Mouse (Mus musculus) heart, postnatal 0 days (tissue): ENCODE measurements around the gene Slain1. TPM values are rescaled to one million over a fixed set of nuclear protein-coding genes. Genes with fewer than 3 reads are reported as not detected.

Experiments
- ATAC-seq: fragments of 200-750 bp; cut with Nextera tagmentation; 2 replicates; pipeline ENCODE4 v1.8.0; 2017; ENCODE audit warnings: low read depth, moderate number of reproducible peaks, moderate library complexity; ENCODE audit not compliant: insufficient read depth
- DNase-seq: peaks from one replicate; pipeline ENCODE4 v3.0.0-alpha.2; 2016; ENCODE audit warnings: low spot score
- H3K27ac ChIP-seq: fragments of 300-500 bp; sonication (generic); 2 replicates; pipeline ENCODE4 v1.5.1; 2014; ENCODE audit warnings: low read depth, mild to moderate bottlenecking
- H3K27me3 ChIP-seq: fragments of 300-500 bp; sonication (generic); 2 replicates; pipeline ENCODE4 v1.6.1; 2014; ENCODE audit warnings: low read length, mixed read lengths; ENCODE audit not compliant: control insufficient read depth, insufficient read depth
- H3K36me3 ChIP-seq: fragments of 300-500 bp; sonication (generic); replicated peaks from 2 replicates; pipeline ENCODE4 v1.6.1; 2014; ENCODE audit warnings: low read length, mixed read lengths; ENCODE audit not compliant: control insufficient read depth, insufficient read depth
- H3K4me1 ChIP-seq: fragments of 300-500 bp; sonication (generic); 2 replicates; pipeline ENCODE4 v1.6.1; 2014; ENCODE audit warnings: antibody characterized with exemption; ENCODE audit not compliant: control insufficient read depth, insufficient read depth
- H3K4me2 ChIP-seq: fragments of 300-500 bp; sonication (generic); 2 replicates; pipeline ENCODE4 v1.6.1; 2014; ENCODE audit warnings: low read depth, mild to moderate bottlenecking, low read length, moderate library complexity
- H3K4me3 ChIP-seq: fragments of 300-500 bp; sonication (generic); 2 replicates; pipeline ENCODE4 v1.5.1; 2014; ENCODE audit warnings: low read depth, low read length
- H3K9ac ChIP-seq: fragments of 300-500 bp; sonication (generic); replicated peaks from 2 replicates; pipeline ENCODE4 v1.6.1; 2014; ENCODE audit warnings: low read depth, low read length, mixed read lengths
- H3K9me3 ChIP-seq: fragments of 300-500 bp; sonication (generic); replicated peaks from 2 replicates; pipeline ENCODE4 v1.6.1; 2016; ENCODE audit warnings: low read length; ENCODE audit not compliant: control insufficient read depth
- CTCF ChIP-seq: IDR thresholded peaks from 2 replicates; pipeline ENCODE4 v1.5.1; 2016; ENCODE audit warnings: antibody characterized with exemption, control low read depth, low read depth
- EP300 ChIP-seq: IDR thresholded peaks from 2 replicates; pipeline ENCODE4 v1.6.1; 2016; ENCODE audit warnings: antibody characterized with exemption, low read depth
- WGBS: fragments of 180-500 bp; shearing (Covaris S2); extraction: QIAGEN DNeasy Blood & Tissue Kit; methylation state at CpG from one replicate; pipeline ENCODE4 v1.1.7; 2014; 5-methylcytosine and 5-hydroxymethylcytosine counted together
- polyA plus RNA-seq: library from polyadenylated mRNA; unstranded; fragments of >200 nt; fragmentation: Nextera tagmentation; extraction: Ambion mirVana; gene quantifications from 2 replicates; pipeline ENCODE4 v1.2.1, GENCODE M21; 2015
- total RNA-seq: library from RNA; depleted of rRNA; stranded (reverse); fragments of >200 nt; gene quantifications from 2 replicates; pipeline ENCODE4 v1.2.3, GENCODE M21; 2014; ENCODE audit warnings: low replicate concordance

The Slain1 gene
- total and polyA plus RNA-seq, 2 experiments from 2014 or later = 0.16 TPM; not detected in 1

DNA sequence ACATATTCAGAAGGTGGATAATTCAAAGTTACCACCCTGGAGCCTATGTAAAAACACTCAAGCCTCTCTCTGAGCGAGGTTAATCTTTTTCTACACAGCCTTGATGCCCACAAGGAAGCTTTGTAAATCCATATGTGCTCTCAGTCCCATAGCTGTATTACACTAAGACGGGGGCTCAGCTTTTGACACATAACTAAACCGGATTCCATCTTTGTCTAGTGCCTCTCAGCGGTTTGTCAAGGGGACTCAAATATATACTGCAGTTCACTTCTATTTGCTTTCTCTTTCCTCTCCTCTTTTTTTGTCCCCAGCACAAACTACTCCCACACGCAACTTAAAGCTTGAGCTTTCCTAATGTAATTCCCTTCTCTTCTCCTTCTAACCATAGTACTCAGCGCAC lies 23.9 kb upstream of the Slain1 start:
- no peaks in the 10 kb centered on the region for H3K27me3 ChIP-seq
- DNase-seq (no peak), ATAC-seq (no peak)
- no peak overlapping the region for H3K4me3 ChIP-seq
- no peak overlapping the region for H3K9ac ChIP-seq
- H3K27ac ChIP-seq = no peak overlapping the region
- H3K36me3 ChIP-seq = no peaks in the 10 kb centered on the region
- H3K4me2 ChIP-seq = no peak overlapping the region
- H3K4me1 ChIP-seq = no peaks in the 10 kb centered on the region
- 78% methylated on average over 6 of the region's 6 CpGs for WGBS
- TF ChIP-seq CTCF = no peak
- no peak for TF ChIP-seq EP300
- no peaks in the 10 kb centered on the region for H3K9me3 ChIP-seq

DNA sequence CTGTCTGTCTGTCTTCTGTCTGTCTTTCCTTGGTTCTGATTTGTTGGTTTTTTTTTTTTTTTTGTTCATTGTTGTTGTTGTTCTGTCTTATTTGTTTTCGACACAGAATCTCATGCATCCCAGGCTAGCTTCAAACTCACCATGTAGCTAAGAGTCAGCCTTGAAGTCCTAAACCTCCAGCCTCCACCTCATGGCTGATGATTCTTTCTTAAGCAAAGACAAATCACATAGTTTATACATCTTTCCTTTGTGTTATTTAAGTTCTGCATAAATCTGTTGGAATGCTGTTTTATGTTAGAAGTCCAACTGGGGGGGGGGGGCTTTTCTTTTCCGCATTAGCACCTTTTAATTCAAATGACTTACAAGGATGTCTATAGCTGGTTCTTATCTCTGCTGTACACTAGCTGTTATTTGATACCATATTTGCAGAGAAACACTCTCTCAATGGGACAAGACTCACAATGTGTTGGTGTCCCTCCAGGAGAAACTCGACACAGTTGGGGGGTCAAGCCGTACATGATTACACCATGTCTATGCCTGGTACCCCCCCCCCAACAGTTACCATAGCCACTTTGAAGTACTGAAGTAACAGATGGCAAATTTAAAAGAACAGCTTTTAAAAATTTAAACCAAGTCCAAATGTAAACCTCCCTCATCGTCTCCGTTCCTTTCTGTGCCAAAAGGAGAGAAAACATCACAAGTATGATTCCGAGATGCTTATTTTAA lies 20.2 kb upstream of the Slain1 start:
- TF ChIP-seq EP300 (no peak), CTCF (no peak)
- Histone ChIP-seq H3K4me3 (no peak overlapping the region), H3K4me2 (no peak overlapping the region), H3K27ac (no peak overlapping the region), H3K9me3 (no peaks in the 10 kb centered on the region), H3K36me3 (no peaks in the 10 kb centered on the region), H3K27me3 (no peaks in the 10 kb centered on the region), H3K4me1 (no peaks in the 10 kb centered on the region), H3K9ac (no peak overlapping the region)
- ATAC-seq (no peak), DNase-seq (no peak)
- 83% methylated on average over 7 of the region's 7 CpGs for WGBS

DNA sequence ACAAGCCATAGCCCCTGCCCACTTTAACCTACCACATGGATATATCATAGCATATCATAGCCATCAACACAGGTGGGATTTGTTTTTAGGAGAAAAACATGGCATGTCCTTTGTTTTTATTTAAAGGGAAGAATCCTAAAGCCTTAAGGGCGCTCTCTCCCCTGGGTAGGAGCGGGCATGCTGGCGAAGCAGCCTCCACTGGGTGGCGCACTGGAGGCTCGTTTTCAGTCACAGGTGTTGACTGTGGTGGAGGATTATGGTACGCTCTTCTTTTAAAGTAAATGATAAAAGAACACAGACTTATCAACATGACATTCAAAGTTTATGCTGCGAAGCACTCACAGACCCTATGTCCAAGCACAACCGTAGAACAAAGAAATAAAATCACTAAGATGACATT lies 19.5 kb upstream of the Slain1 start:
- H3K27me3 ChIP-seq = no peaks in the 10 kb centered on the region
- no peaks in the 10 kb centered on the region for H3K9me3 ChIP-seq
- 83% methylated on average over 8 of the region's 8 CpGs for WGBS
- H3K4me2 ChIP-seq = no peak overlapping the region
- H3K4me1 ChIP-seq = no peaks in the 10 kb centered on the region
- no peak overlapping the region for H3K9ac ChIP-seq
- no peaks in the 10 kb centered on the region for H3K36me3 ChIP-seq
- H3K4me3 ChIP-seq = no peak overlapping the region
- ATAC-seq (no peak), DNase-seq (no peak)
- TF ChIP-seq EP300 (no peak), CTCF (no peak)
- H3K27ac ChIP-seq = no peak overlapping the region

DNA sequence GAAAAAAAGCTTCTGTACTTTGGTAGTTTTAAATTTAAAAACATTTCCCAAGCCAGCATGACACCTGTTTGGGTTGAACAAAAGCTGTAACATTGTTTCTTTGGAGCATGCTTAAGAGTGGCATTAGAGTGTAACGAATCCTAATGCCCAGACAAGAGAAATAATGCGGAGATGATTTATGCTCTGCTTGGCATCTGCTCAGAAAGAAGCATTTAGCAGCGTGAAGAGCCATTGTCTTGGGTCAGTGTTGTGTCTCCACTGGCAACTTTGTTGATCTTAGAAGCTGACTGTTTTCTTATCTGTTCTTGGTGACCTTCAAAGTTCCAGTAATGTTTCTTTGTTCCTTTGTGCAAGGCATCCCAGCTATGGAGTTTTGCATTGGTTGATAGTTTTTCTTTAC lies 6.1 kb upstream of the Slain1 start:
- Histone ChIP-seq H3K9me3 (no peaks in the 10 kb centered on the region), H3K4me3 (no peak overlapping the region), H3K4me1 (no peaks in the 10 kb centered on the region), H3K27ac (no peak overlapping the region), H3K9ac (no peak overlapping the region), H3K36me3 (no peaks in the 10 kb centered on the region), H3K27me3 (peaks cover 6% of the 10 kb centered on the region; the same call in 1 of the 2 replicates), H3K4me2 (no peak overlapping the region)
- DNase-seq (no peak), ATAC-seq (no peak)
- TF ChIP-seq CTCF (no peak), EP300 (no peak)
- 61% methylated on average over 3 of the region's 3 CpGs for WGBS

DNA sequence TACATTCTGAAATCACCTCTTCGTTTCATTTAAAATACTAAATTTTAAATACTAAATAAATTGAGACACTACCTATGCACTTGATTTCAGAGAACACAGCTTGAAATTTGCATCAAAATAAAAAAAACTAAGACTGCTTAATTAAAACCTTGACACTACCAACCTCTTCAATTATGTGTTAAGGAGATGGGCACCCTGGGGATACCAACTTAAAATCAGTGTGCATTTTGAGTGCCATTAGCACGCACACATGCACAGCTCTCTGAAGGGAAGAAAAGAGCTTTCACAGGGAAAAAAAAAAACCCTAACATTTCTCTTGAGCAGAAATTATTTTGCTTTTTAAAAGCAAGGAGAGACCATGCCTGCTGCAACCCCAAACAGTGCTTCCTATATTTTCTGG lies 2.0 kb upstream of the Slain1 start:
- WGBS = 76% methylated on average over 2 of the region's 2 CpGs
- H3K27me3 ChIP-seq = peaks cover 40% of the 10 kb centered on the region
- H3K4me2 ChIP-seq = no peak overlapping the region
- ATAC-seq = no peak
- H3K9me3 ChIP-seq = no peaks in the 10 kb centered on the region
- no peak overlapping the region for H3K4me3 ChIP-seq
- no peak for TF ChIP-seq EP300
- TF ChIP-seq CTCF = no peak
- H3K4me1 ChIP-seq = 0 out of 2 replicates have a peak, but pooled peaks cover 10% of the 10 kb centered on the region
- no peaks in the 10 kb centered on the region for H3K36me3 ChIP-seq
- H3K27ac ChIP-seq = no peak overlapping the region
- DNase-seq = no peak
- H3K9ac ChIP-seq = no peak overlapping the region
